Mouse (Mus musculus): ENCODE measurements around the gene Snip1. TPM values are rescaled to one million over a fixed set of nuclear protein-coding genes. Genes with fewer than 3 reads are reported as not detected.
A peak's percentile ranks its signal among the peaks of the same experiment; 100 is the strongest.

Snip1 gene
- polyA plus RNA-seq (2012; ENCODE audit: insufficient read depth, low replicate concordance) = 4.0 and 10.9 TPM in 2 replicates

- H3K4me3 ChIP-seq (replicated peaks) = peak within 1 kb of the TSS; percentile 97
- H3K9me3 ChIP-seq = no peaks in the 10 kb centered on the region
- TF ChIP-seq FLI1 (IDR thresholded peaks at IDR 0.05; ENCODE audit: low read length) (peak; percentile 42; the same call in 1 of the 2 replicates), GATA1 (IDR thresholded peaks at IDR 0.05; ENCODE audit: borderline replicate concordance, low read length) (no peak)
- peaks cover 41% of the 10 kb centered on the region for H3K36me3 ChIP-seq (replicated peaks; ENCODE audit: low read length)
- peaks cover 45% of the 10 kb centered on the region for H3K4me1 ChIP-seq
- H3K27me3 ChIP-seq (replicated peaks) = no peaks in the 10 kb centered on the region
These were observed at the start of gene Snip1 for GRCm38 (mm10) chr4:125066490-125067370. Gene Snip1 (plus strand): TSS chr4:125066672.

GRCm38 (mm10) chr4:125017431-125017830, 49.0 kb upstream of the Snip1 start:
- no peaks in the 10 kb centered on the region for H3K36me3 ChIP-seq (replicated peaks; ENCODE audit: low read length)
- no peak overlapping the region for H3K4me3 ChIP-seq (replicated peaks)
- no peaks in the 10 kb centered on the region for H3K9me3 ChIP-seq
- H3K27me3 ChIP-seq (replicated peaks) = peaks cover 74% of the 10 kb centered on the region
- peaks cover 54% of the 10 kb centered on the region for H3K4me1 ChIP-seq
- TF ChIP-seq GATA1 (IDR thresholded peaks at IDR 0.05; ENCODE audit: borderline replicate concordance, low read length) = no peak
- TF ChIP-seq FLI1 (IDR thresholded peaks at IDR 0.05; ENCODE audit: low read length) = no peak

- H3K4me3 ChIP-seq (replicated peaks) = no peak overlapping the region
- no peak for TF ChIP-seq FLI1 (IDR thresholded peaks at IDR 0.05; ENCODE audit: low read length)
- no peak for TF ChIP-seq GATA1 (IDR thresholded peaks at IDR 0.05; ENCODE audit: borderline replicate concordance, low read length)
- no peaks in the 10 kb centered on the region for H3K9me3 ChIP-seq
- H3K36me3 ChIP-seq (replicated peaks; ENCODE audit: low read length) = no peaks in the 10 kb centered on the region
- peaks cover 58% of the 10 kb centered on the region for H3K27me3 ChIP-seq (replicated peaks)
- H3K4me1 ChIP-seq = peaks cover 72% of the 10 kb centered on the region
These were observed 45.5 kb upstream of the Snip1 start for GRCm38 (mm10) chr4:125020780-125021538.

DNA sequence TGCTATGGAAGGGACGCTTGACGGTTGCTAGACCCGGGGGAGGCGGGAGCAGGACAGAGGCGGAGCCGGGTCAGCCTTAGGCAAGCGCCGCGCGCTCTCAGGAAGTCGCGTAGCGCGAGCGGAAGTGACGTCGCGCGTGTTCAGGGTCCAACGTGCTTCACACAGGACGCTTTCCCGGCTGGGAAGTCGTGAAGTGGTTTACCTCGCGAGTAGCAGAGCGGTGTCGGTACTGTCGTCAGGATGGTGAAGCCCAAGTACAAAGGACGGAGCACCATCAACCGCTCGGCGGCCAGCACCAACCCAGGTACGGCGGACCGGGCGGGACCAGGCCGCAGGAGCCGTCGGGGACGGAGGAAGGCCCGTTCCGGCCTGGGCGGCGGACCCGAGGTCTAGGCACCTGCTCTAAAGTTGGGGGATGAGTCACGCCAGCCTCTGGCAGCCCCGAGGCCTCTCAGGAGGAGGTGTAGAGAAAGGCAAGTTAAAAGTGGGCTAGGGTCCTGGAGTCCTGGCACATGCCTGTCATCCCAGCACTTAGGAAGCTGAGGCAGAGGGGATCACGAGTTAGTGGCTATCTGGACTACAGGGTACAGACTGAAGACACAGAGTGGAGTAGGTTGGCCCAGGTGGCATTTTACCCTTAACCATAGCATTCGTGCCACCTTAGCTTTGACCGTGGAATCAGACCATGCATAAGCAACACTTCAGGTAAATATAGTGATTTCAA, 36.4 kb upstream of the Snip1 start:
- peaks cover 26% of the 10 kb centered on the region for H3K27me3 ChIP-seq (replicated peaks)
- H3K9me3 ChIP-seq = no peaks in the 10 kb centered on the region
- peak overlapping the region; percentile 97 for H3K4me3 ChIP-seq (replicated peaks)
- TF ChIP-seq FLI1 (IDR thresholded peaks at IDR 0.05; ENCODE audit: low read length) = peak; percentile 71; the same call in 1 of the 2 replicates
- no peak for TF ChIP-seq GATA1 (IDR thresholded peaks at IDR 0.05; ENCODE audit: borderline replicate concordance, low read length)
- H3K4me1 ChIP-seq = peaks cover 55% of the 10 kb centered on the region
- H3K36me3 ChIP-seq (replicated peaks; ENCODE audit: low read length) = peaks cover 18% of the 10 kb centered on the region

- no peak overlapping the region for H3K4me3 ChIP-seq (replicated peaks)
- TF ChIP-seq FLI1 (IDR thresholded peaks at IDR 0.05; ENCODE audit: low read length) (no peak), GATA1 (IDR thresholded peaks at IDR 0.05; ENCODE audit: borderline replicate concordance, low read length) (no peak)
- H3K36me3 ChIP-seq (replicated peaks; ENCODE audit: low read length) = peaks cover 47% of the 10 kb centered on the region
- no peaks in the 10 kb centered on the region for H3K27me3 ChIP-seq (replicated peaks)
- H3K4me1 ChIP-seq = peaks cover 71% of the 10 kb centered on the region
- H3K9me3 ChIP-seq = no peaks in the 10 kb centered on the region
These were observed 32.1 kb upstream of the Snip1 start for GRCm38 (mm10) chr4:125034341-125034740.

- Histone ChIP-seq H3K4me1 (peaks cover 34% of the 10 kb centered on the region), H3K27me3 (replicated peaks) (no peaks in the 10 kb centered on the region), H3K36me3 (replicated peaks; ENCODE audit: low read length) (peaks cover 99% of the 10 kb centered on the region), H3K9me3 (no peaks in the 10 kb centered on the region), H3K4me3 (replicated peaks) (no peak overlapping the region)
- TF ChIP-seq GATA1 (IDR thresholded peaks at IDR 0.05; ENCODE audit: borderline replicate concordance, low read length) (no peak), FLI1 (IDR thresholded peaks at IDR 0.05; ENCODE audit: low read length) (no peak)
These were observed 22.0 kb upstream of the Snip1 start for GRCm38 (mm10) chr4:125044454-125044853.

GRCm38 (mm10) chr4:125055385-125055784, 11.1 kb upstream of the Snip1 start:
- H3K36me3 ChIP-seq (replicated peaks; ENCODE audit: low read length) = peaks cover 60% of the 10 kb centered on the region
- TF ChIP-seq GATA1 (IDR thresholded peaks at IDR 0.05; ENCODE audit: borderline replicate concordance, low read length) = no peak
- no peak for TF ChIP-seq FLI1 (IDR thresholded peaks at IDR 0.05; ENCODE audit: low read length)
- no peaks in the 10 kb centered on the region for H3K27me3 ChIP-seq (replicated peaks)
- H3K4me3 ChIP-seq (replicated peaks) = no peak overlapping the region
- no peaks in the 10 kb centered on the region for H3K9me3 ChIP-seq
- peaks cover 41% of the 10 kb centered on the region for H3K4me1 ChIP-seq

- TF ChIP-seq FLI1 (IDR thresholded peaks at IDR 0.05; ENCODE audit: low read length) (no peak), GATA1 (IDR thresholded peaks at IDR 0.05; ENCODE audit: borderline replicate concordance, low read length) (no peak)
These were observed 10.0 kb upstream of the Snip1 start for GRCm38 (mm10) chr4:125056476-125056875.

GRCm38 (mm10) chr4:125057273-125057672, 9.2 kb upstream of the Snip1 start:
- H3K4me3 ChIP-seq (replicated peaks) = peak overlapping the region; percentile 50
- no peaks in the 10 kb centered on the region for H3K9me3 ChIP-seq
- H3K27me3 ChIP-seq (replicated peaks) = no peaks in the 10 kb centered on the region
- peaks cover 39% of the 10 kb centered on the region for H3K4me1 ChIP-seq
- TF ChIP-seq FLI1 (IDR thresholded peaks at IDR 0.05; ENCODE audit: low read length) (no peak), GATA1 (IDR thresholded peaks at IDR 0.05; ENCODE audit: borderline replicate concordance, low read length) (no peak)
- H3K36me3 ChIP-seq (replicated peaks; ENCODE audit: low read length) = peaks cover 43% of the 10 kb centered on the region

More at GRCm38 (mm10) chr4:125056476-125056875, 10.0 kb upstream of the Snip1 start:
- Histone ChIP-seq H3K4me1 (peaks cover 39% of the 10 kb centered on the region), H3K36me3 (replicated peaks; ENCODE audit: low read length) (peaks cover 49% of the 10 kb centered on the region), H3K27me3 (replicated peaks) (no peaks in the 10 kb centered on the region), H3K4me3 (replicated peaks) (no peak overlapping the region), H3K9me3 (no peaks in the 10 kb centered on the region)
